Mouse (Mus musculus): ENCODE data around the gene Rae1.

Rae1 gene

DNA sequence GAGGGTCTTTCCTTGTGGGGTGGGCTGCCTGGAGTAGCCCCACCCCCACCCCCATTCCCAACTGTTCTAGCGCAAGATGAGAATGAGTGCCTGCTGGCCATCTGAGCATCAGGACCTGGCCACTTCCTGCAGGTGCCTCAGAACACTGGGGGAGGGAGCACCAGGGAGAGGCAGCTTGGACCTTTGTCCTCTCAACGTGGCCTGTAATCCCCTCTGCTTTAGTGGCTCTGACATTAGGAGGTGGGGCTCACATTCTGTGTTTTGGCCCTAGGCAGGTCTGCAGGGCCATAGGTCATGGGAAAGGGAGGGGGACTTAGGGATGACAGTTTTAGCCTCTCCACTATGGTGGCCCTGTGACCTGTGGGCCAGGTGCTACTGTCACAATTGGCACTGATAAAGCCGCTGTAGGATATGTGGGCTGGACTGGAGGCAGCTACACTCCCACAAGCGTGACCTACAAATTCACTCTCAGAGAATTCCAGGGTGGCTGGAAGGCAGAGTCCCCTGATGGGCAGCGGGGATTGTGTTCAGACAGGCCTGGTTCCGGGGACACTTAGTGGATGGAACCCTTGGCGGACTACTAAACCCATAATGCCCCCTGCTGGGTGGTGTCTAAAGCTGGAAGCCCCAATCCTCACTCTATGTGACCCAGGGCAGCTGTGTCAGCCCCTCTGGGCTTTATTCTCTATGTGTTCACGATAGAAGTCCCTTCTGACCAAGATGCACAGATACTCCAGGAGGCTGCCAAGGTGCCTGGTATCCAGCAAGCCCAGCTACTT is 50.9 kb downstream of the Rae1 start:
- DNase-seq: no peak

DNA sequence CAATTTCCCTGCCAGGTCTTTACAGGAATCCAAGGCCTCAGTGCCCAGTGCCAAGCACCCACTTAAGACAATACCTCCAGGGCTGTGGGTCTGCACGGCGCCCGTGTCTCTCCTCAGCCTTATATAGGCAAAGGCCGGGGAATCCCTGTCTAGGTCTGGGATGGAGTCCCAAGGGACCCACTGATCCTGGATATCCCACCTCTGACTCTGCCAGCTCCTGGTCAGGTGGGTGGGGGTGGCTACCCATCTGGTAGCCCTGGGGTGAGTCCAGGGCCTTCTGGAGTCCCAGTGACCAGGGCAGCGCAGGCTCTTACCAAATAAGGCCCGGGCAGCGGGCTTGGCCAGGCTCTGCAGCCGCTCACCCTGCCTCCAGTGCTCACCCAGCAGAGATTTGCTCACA is 53.0 kb downstream of the Rae1 start:
- no peak for DNase-seq

DNA sequence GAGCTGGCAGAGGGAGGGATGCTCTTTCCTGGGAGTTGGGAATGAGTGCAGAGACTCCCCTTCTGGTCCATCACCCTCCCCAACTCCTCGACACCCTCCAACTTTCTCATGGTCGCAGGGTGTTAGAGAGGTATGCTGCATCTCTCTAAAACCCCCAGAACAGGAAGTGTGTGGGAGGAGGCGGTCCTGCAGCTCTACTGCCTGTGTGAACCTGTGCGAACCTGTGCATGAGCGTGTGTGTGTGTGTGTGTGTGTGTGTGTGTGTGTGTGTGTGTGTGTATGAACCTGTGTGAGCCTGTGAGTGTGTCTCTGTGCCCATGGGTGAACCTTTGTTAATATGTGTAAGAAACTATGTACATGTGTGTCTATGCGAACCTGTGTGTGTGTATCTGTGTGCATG is 53.9 kb downstream of the Rae1 start:
- no peak for DNase-seq

DNA sequence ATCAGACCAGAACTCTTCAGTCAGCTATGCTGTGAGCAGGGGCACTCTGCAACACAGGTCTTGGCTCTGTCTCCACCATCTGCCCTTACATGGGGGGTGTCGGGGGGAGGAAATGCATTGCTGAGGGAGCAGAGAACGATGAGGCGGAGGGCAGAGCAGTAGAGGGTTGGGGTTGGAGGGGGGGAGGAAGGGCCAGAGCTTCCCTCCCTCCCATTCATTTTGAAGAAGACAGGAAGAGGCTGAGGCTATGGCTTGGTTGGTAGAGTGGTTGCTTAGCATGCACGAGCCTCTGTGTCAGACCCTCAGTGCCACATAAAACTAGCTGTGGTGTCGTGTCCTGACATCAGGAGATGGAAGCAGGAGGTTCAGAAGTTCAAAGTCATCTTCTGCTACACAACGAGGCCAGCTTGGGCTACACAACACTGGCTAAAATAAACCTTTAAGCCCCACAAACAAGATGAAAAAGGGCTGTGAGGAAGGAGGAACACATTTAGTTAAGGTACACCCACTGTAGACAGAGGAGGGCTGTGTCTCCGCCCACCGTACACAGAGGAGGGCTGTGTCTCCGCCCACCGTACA is 56.5 kb downstream of the Rae1 start:
- DNase-seq: no peak

DNA sequence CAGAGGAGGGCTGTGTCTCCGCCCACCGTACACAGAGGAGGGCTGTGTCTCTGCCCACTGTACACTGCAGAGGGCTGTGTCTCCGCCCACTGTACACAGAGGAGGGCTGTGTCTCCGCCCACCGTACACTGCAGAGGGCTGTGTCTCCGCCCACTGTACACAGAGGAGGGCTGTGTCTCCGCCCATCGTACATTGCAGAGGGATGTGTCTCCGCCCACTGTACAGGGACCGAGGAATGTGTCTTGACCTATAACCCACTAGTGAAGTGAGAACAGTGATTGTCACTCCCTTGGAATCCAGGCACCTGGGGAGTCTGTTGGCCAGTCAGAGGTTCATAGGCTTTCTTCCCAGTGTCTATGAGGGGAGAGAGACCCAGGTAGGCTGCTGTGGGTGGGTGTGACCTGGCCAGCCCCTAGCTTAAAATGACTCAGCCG is 57.0 kb downstream of the Rae1 start:
- DNase-seq: no peak

DNA sequence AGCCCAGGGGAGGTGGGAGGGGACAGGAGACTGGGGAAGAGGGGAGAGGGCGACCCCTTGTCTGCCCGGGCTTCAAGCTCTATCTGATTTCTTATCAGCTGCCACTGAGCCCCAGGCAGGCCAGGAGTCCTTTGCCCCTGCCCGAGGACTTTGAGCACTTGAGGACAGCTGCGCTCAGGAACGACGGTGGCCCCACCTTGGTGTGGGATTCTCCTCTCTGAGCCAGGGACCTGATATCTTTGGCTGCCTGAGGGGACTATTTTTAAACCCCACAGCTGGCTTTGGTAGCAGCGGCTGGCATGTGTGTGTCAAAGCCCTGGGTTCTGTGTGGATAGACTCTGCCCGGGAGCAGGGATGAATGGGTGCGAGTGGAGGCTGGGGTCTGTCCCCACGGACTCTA is 57.7 kb downstream of the Rae1 start:
- DNase-seq: no peak

DNA sequence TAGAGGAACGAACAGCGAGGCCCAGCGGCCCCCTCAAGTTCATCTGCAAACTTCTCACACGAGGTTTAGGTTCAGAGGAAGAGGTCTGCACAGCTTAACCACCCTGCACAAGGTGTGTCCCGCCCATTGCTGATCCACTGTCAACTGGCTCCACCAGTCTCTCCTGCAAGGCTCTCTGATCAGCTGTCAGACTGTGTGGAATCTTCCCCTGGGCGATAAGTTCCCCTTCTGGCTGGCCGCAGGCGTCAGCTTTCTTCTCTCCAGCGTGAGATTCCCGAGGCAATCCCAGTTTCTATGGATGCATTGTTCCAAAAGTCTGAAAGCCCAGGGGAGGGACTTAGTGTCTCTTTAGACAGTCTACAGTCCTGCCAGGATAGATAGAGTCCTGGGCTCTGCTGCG is 58.3 kb downstream of the Rae1 start:
- DNase-seq: no peak

DNA sequence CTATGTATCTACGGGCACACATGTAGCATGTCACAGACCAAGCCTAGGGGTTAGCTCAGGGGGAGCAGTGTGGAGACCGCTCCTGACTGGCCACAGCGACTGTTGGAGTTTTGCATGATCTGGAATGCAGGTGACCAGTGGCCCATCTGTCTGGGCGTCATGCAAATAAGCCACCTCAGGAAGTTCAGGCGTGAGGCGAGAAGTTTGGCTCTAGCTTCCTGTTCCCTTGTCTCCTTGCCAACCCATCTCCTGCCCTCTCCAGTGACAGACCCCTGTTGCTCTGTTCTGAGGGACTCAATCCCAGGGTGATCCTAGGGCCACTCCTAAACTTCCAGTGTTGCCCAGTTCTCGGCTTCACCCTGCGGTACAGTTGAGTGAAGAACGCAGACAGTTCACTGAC is 60.5 kb downstream of the Rae1 start:
- DNase-seq: no peak

DNA sequence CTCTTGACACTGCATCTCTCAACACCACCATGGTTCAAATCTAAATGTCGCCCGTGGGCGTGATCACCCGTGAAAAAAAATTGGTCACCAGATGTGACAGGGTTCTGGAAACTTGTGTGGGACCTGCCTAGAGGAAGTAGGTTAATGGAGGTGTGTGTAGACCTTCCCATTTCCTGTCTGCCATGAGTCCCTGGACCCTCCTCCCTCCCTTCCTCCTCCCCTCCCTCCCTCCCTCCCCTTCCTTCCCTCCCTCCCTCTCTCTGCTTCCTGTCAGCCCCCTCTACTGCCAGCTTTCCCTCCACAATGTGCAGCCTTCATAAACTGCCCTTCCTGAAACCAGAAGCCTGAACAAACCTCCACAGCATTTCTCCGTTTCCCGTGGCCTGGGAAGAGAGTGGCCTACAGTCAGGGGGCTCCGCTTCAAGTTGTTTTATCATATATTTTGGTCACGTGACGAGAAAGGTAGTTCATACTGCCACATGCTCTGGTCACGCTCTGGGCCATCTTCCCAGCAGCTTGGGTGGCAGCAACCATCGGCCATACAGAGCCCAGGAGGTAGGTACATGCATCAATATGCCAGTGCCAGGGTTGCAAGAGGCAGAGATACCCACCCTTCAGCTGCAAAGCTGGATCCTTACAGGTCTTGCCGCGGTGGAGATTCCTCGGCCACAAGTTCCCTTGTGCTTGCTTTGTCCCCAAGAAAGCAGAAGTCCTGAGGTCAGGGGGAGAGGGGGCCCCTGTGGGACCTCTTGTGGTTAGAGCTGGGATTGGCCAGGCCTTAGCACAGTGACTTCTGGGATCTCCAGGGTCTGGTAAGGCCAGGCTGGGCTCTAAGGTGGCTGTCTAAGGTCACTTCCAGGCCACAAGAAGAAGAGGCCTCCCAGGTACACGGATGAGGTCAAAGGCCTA is 61.8 kb downstream of the Rae1 start:
- peak; percentile 45 to 56 for DNase-seq

DNA sequence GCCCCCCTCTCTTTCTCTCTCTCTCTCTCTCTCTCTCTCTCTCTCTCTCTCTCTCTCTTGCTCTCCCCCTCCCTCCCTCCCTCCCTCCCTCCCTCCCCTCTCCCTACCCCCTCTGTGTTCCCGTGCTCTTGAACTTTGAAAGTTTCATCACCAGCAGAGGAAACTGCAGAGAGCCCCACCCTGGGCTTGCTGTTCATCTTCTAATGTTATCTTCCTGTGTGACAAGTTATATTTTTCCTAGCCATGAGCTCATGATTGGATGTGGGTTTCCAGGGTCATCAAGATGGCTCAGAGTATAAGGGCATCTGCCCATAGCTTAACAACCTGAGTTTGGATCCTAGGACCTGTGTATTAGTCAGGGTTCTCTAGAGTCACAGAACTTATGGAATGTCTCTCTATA is 63.3 kb downstream of the Rae1 start:
- DNase-seq: no peak

DNA sequence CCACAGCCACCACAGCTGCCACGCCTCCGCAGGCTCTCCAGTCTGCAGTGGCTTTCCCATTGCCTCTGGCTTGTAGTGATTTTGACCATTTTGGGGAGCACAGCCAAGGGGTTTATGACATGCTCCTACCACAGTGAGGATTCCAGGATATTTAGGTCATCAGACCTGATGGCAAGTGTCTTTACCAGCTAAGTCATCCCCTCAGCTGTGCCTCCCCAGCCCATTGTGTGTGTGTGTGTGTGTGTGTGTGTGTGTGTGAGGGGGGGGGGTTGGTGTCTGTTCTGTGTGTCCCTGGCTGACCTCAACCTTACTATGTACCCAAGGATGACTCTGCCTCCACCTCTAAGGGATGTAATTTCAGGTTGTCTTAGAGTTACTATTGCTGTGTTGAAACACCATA is 64.9 kb downstream of the Rae1 start:
- DNase-seq: no peak
